Mouse (Mus musculus) heart, adult 2 months (tissue): ENCODE results near the gene Ubac2.

Experiments used
- CTCF ChIP-seq: fragments of 200-600 bp; IDR thresholded peaks from 2 replicates; pipeline ENCODE4 v1.8.1; 2022; ENCODE audit warnings: antibody characterized with exemption, mild to moderate bottlenecking, moderate library complexity
- EP300 ChIP-seq: fragments of 200-500 bp; IDR thresholded peaks from 2 replicates; pipeline ENCODE4 v1.6.1; 2011; ENCODE audit warnings: low read depth, low read length, control low read depth; ENCODE audit not compliant: insufficient read depth
- POLR2A ChIP-seq: fragments of 200-500 bp; IDR thresholded peaks from 2 replicates; pipeline ENCODE4 v1.6.1; 2011; ENCODE audit warnings: mild to moderate bottlenecking, low read depth, low read length, control low read depth; ENCODE audit not compliant: insufficient read depth

DNA sequence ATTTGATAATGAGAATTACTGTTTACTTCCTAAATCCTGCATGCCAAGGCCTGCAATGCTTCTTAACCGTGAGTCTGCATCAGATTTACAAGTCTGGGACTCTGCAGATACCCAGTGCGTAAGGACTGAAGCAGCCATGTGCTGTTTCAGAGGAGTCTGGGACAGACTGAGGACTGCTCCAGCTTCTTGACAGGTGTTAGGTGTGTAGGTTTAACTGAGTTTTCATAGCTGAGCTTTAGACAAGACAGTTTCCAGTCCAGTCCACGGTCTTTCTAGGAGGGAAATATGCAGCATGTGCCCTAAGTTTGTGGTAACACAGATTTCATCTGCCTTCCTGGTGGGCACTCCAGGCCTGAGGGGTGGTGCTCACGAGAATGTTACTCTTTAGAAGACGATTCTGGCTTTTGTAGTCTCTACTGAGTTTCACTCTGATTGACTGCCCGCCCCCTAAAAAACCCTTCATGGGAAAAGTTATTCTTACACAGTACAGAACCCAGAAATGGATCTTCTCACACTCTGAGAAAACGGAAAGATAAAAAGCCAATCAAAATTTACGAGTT, 68.9 kb downstream of the Ubac2 start:
- TF ChIP-seq POLR2A (no peak), CTCF (no peak), EP300 (no peak)
